Mouse (Mus musculus) CH12.LX (cell line): Measurements from ENCODE around the gene Gsto2. TPM values are rescaled to one million over a fixed set of nuclear protein-coding genes. Genes with fewer than 3 reads are reported as not detected.

ENCODE experiments used
- DNase-seq: peaks from one replicate; pipeline ENCODE4 v3.0.0-alpha.2; 2013; ENCODE audit errors: extremely low read depth
- H3K27ac ChIP-seq: 2 replicates; pipeline ENCODE4 v1.5.1; 2012; ENCODE audit warnings: low read depth, mild to moderate bottlenecking, control low read depth, moderate library complexity; ENCODE audit not compliant: insufficient read depth
- H3K27me3 ChIP-seq: replicated peaks from 2 replicates; pipeline ENCODE3; 2012; ENCODE audit warnings: inconsistent platforms
- H3K36me3 ChIP-seq, 2 experiments: replicated peaks in 1 of 2; 2 replicates each; pipeline versions ENCODE3 to v1.6.1; 2012; ENCODE audit warnings: inconsistent platforms in 1 of 2, low read length in 1 of 2, mild to moderate bottlenecking in 1 of 2, mixed read lengths in 1 of 2, moderate library complexity in 1 of 2; ENCODE audit not compliant: control insufficient read depth in 1 of 2, insufficient read depth in 1 of 2
- H3K4me1 ChIP-seq, 2 experiments: 2 replicates each; pipeline ENCODE4 v1.6.1; 2012; ENCODE audit warnings: inconsistent platforms in 1 of 2, moderate library complexity in 1 of 2; ENCODE audit not compliant: insufficient read depth in 2 of 2, control insufficient read depth in 1 of 2
- H3K4me2 ChIP-seq: 2 replicates; pipeline ENCODE4 v1.6.1; 2012; ENCODE audit warnings: low read depth, mild to moderate bottlenecking, control low read depth; ENCODE audit not compliant: poor library complexity, insufficient read depth, severe bottlenecking
- H3K4me3 ChIP-seq, 3 experiments: fragments of 150-350 bp in 1 of 3; sonication (generic) in 1 of 3; replicated peaks in 1 of 3; 2 replicates each; pipeline versions ENCODE3 to v1.5.1; 2011 to 2012; ENCODE audit warnings: low read depth in 2 of 3, low read length in 2 of 3, mild to moderate bottlenecking in 2 of 3, moderate library complexity in 2 of 3, control low read depth in 1 of 3, improper control_type of control experiment in 1 of 3, inconsistent platforms in 1 of 3, mixed read lengths in 1 of 3; ENCODE audit not compliant: poor library complexity in 1 of 3
- H3K79me2 ChIP-seq: replicated peaks from 2 replicates; pipeline ENCODE4 v1.6.1; 2012; ENCODE audit warnings: mild to moderate bottlenecking, moderate library complexity; ENCODE audit not compliant: control insufficient read depth, poor library complexity, insufficient read depth, severe bottlenecking; ENCODE audit errors: extremely low read depth
- H3K9ac ChIP-seq: 2 replicates; pipeline ENCODE4 v1.6.1; 2012; ENCODE audit warnings: low read depth, mild to moderate bottlenecking, control low read depth, moderate library complexity; ENCODE audit not compliant: insufficient read depth
- H3K9me3 ChIP-seq: replicated peaks from 2 replicates; pipeline ENCODE3; 2012; ENCODE audit warnings: low read length, inconsistent platforms, mixed read lengths
- BHLHE40 ChIP-seq: IDR thresholded peaks from 2 replicates; pipeline ENCODE4 v1.6.1; 2011; ENCODE audit warnings: mild to moderate bottlenecking, low read depth, low read length, improper control_type of control experiment
- CHD2 ChIP-seq: IDR thresholded peaks from 2 replicates; pipeline ENCODE4 v1.6.1; 2011; ENCODE audit warnings: low read length, improper control_type of control experiment
- CTCF ChIP-seq, 2 experiments: IDR thresholded peaks in 1 of 2; conservative IDR thresholded peaks in 1 of 2; 2 replicates each; pipeline ENCODE4 v1.5.1; 2011 to 2012; ENCODE audit warnings: low read depth in 2 of 2, low read length in 2 of 2, improper control_type of control experiment in 1 of 2, inconsistent platforms in 1 of 2, mild to moderate bottlenecking in 1 of 2, moderate library complexity in 1 of 2
- MAX ChIP-seq: IDR thresholded peaks from 2 replicates; pipeline ENCODE4 v1.6.1; 2011; ENCODE audit warnings: low read length, improper control_type of control experiment
- RCOR1 ChIP-seq: conservative IDR thresholded peaks from 2 replicates; pipeline ENCODE4 v1.6.1; 2012; ENCODE audit warnings: low read depth, mild to moderate bottlenecking, inconsistent platforms, low read length, improper control_type of control experiment
- TCF12 ChIP-seq: IDR thresholded peaks from 2 replicates; pipeline ENCODE4 v1.6.1; 2014; ENCODE audit warnings: low read depth, mild to moderate bottlenecking, inconsistent platforms, low read length, improper control_type of control experiment
- ZMIZ1 ChIP-seq: IDR thresholded peaks from 2 replicates; pipeline ENCODE4 v1.6.1; 2012; ENCODE audit warnings: low read depth, mild to moderate bottlenecking, inconsistent platforms, low read length, improper control_type of control experiment
- ZNF384 ChIP-seq: IDR thresholded peaks from 2 replicates; pipeline ENCODE4 v1.6.1; 2012; ENCODE audit warnings: low read depth, low read length, improper control_type of control experiment, inconsistent platforms
- dilution Hi-C: fragments of 300-500 bp; cut with MboI; formaldehyde crosslinking; loops from 2 replicates; pipeline ENCODE4 v1.14.3; 2020; ENCODE audit warnings: low sequenced_read_pairs; ENCODE audit not compliant: extremely low pct_unique_long_range_greater_than_20kb, extremely low pct_ligation_motif_present
- in situ Hi-C: fragments of 300-500 bp; cut with MboI; formaldehyde crosslinking; loops from 3 replicates; pipeline ENCODE4 v1.14.3; 2019; ENCODE audit warnings: low sequenced_read_pairs, low pct_ligation_motif_present, low pct_unique_long_range_greater_than_20kb, mixed read lengths
- polyA plus RNA-seq: library from polyadenylated mRNA; unstranded; fragments of >175 nt; gene quantifications from 2 replicates; pipeline ENCODE4 v1.2.1, GENCODE M21; 2012; ENCODE audit warnings: low read depth; ENCODE audit not compliant: insufficient read length
- total RNA-seq, 2 experiments: library from RNA; depleted of rRNA; stranded (reverse); fragments of 300-350 nt in 1 of 2; fragments of >200 nt in 1 of 2; gene quantifications; 2 replicates each; pipeline ENCODE4 v1.2.3; 2012 to 2014

Gsto2 gene
- total and polyA plus RNA-seq, 3 experiments, result 0.49 to 1.4 (median 1.3) TPM

DNA sequence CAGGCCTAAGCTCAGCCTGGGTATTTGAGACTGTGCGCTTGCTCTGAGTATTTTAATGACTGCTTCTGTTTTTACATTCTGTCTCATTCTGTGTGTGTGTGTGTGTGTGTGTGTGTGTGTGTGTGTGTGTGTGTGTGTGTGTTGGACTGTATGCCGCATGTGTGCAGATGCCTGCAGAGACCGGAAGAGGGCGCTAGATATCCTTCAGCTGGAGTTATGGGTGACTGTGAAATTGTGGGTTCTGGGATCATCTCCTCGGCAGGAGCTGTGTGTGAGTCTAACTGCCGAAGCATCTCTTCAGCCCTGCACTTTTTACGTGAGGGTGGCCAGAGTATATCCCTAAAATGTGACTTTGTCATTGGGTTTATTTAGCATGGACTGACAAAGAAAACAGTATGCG lies 34.2 kb upstream of the Gsto2 start:
- peaks cover 2% of the 10 kb centered on the region for H3K27me3 ChIP-seq
- H3K27ac ChIP-seq, result no peak overlapping the region
- no peaks in the 10 kb centered on the region for H3K79me2 ChIP-seq
- no peaks in the 10 kb centered on the region for H3K36me3 ChIP-seq
- in situ Hi-C loops (no loop called here), dilution Hi-C loops (no loop called here)
- no peak overlapping the region for H3K4me3 ChIP-seq
- peaks cover 0 to 5% of the 10 kb centered on the region in 2 experiments; a peak in 2 of 4 replicates for H3K4me1 ChIP-seq
- H3K4me2 ChIP-seq, result no peak overlapping the region
- no peak overlapping the region for H3K9ac ChIP-seq
- DNase-seq, result no peak
- TF ChIP-seq CHD2 (no peak), CTCF (conservative IDR thresholded peaks at IDR 0.05 in 1 of 2, IDR thresholded peaks at IDR 0.05 in 1 of 2; ENCODE audit: low read depth in 2 of 2, low read length in 2 of 2) (peak in 1 of 2 experiments; percentile 15; a peak in 1 of 4 replicates)
- TF ChIP-seq, all 38 proteins: peak for 1
- no peaks in the 10 kb centered on the region for H3K9me3 ChIP-seq

DNA sequence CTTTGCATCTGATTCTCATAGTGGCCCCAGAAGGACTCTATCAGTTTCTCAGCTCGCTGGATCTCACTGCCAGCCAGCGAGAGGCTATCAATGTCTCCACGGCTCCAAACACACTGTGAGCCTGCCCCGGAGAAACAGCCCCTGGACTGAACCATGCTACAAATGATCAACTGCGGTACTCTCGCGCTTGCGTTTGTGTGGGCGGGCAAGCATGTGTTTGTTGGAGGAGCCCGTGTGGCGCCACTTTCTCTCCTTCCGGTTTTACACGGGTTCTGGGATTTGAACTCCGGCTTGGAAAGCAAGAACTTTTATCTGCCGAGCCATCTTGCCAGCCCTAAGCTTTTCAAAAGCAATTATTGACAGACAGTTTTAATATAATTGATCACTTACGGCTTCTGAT lies 33.0 kb upstream of the Gsto2 start:
- DNase-seq, result no peak
- H3K27ac ChIP-seq, result no peak overlapping the region
- H3K4me2 ChIP-seq, result no peak overlapping the region
- no peaks in the 10 kb centered on the region for H3K36me3 ChIP-seq
- peaks cover 2% of the 10 kb centered on the region for H3K27me3 ChIP-seq
- peaks cover 3 to 5% of the 10 kb centered on the region in 2 experiments; a peak in 3 of 4 replicates for H3K4me1 ChIP-seq
- no peak overlapping the region for H3K9ac ChIP-seq
- TF ChIP-seq ZMIZ1 (no peak), RCOR1 (no peak), TCF12 (no peak), CTCF (conservative IDR thresholded peaks at IDR 0.05 in 1 of 2, IDR thresholded peaks at IDR 0.05 in 1 of 2; ENCODE audit: low read depth in 2 of 2, low read length in 2 of 2) (no peak), MAX (no peak), BHLHE40 (no peak)
- no peaks in the 10 kb centered on the region for H3K79me2 ChIP-seq
- H3K9me3 ChIP-seq, result no peaks in the 10 kb centered on the region
- in situ Hi-C loops (no loop called here), dilution Hi-C loops (no loop called here)
- no peak overlapping the region for H3K4me3 ChIP-seq

DNA sequence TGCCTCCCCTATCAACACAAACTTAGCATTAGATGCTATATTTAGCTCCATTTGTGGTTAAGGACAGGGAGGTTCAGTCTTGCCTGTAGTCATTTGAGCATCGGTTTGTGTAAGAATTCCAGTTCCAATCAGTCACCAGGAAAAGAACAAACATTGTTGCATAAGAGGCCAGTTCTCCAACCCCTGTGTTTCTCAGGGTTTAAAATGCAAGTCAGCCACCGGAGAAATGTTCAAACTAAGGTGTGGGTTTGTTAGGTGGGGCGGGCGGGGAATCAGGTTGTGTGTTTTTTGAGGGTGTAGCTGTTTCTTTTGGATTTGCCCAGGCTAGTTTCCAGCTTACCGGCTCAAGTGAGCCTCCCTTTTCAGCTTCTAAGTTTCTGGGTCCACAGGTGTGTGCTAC lies 30.7 kb upstream of the Gsto2 start:
- in situ Hi-C loops (no loop called here), dilution Hi-C loops (no loop called here)
- Histone ChIP-seq H3K4me3 (no peak overlapping the region), H3K9ac (no peak overlapping the region), H3K36me3 (no peaks in the 10 kb centered on the region), H3K79me2 (no peaks in the 10 kb centered on the region), H3K27me3 (peaks cover 13% of the 10 kb centered on the region), H3K27ac (no peak overlapping the region), H3K4me2 (no peak overlapping the region), H3K9me3 (no peaks in the 10 kb centered on the region), H3K4me1 (peaks cover 4 to 6% of the 10 kb centered on the region in 2 experiments; a peak in 3 of 4 replicates)
- TF ChIP-seq ZNF384, result no peak
- DNase-seq, result no peak
